Mouse (Mus musculus) brain, embryonic 14.5 days (tissue): ENCODE measurements around the gene Htr7.

ENCODE experiments used
- CTCF ChIP-seq: fragments of 200-500 bp; IDR thresholded peaks from 2 replicates; pipeline ENCODE4 v1.5.1; 2012; ENCODE audit warnings: inconsistent platforms, mild to moderate bottlenecking, moderate library complexity, borderline replicate concordance; ENCODE audit not compliant: insufficient read depth, insufficient read length; ENCODE audit errors: extremely low read depth
- POLR2A ChIP-seq: fragments of 200-500 bp; IDR thresholded peaks from 2 replicates; pipeline ENCODE4 v1.6.1; 2012; ENCODE audit warnings: mild to moderate bottlenecking, inconsistent platforms, borderline replicate concordance; ENCODE audit not compliant: poor library complexity, insufficient read depth, insufficient read length, severe bottlenecking; ENCODE audit errors: extremely low read depth

DNA sequence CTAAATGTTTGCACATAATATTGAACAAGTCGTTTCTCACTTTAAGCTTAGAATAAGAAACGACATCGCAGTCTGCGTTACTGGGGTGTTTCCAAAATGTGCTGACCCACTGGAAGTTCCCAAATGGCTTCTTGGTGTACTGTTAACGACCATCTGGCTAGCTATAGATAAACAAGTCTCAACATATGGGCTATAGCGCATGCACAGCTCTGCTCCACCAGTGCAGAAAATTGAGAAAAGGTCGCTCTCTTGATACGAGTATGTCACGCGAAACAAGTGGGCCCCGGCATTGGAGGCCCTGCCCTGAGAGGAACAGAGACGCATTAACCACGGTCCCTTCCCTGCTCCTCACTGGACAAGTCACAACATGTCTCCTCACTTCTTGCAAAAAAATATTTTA is 101.6 kb downstream of the Htr7 start:
- TF ChIP-seq CTCF: no peak
- no peak for TF ChIP-seq POLR2A
